Comparison of ENCODE assay signal across 10 mouse cellular contexts in the genomic region with DNA sequence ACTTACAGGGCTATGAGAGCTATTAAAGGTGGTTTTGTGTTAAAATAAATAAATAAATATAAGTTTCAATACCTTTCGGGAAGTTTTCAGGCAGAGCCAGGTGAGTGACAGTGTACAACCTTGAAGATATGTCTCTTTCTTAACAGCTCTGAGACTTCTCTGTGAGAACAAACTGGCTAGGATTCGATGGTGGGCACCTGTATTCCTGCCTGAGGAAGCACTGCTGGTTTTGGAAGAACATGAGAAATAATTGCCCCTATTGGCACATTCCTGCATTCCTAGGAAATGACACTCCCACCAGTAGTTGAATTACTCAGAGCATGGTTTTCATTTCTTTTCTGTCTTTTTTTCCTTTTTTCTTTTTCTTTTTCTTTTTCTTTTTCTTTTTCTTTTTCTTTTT.
DNase-seq lines count a peak whose midpoint lies in the region; ATAC-seq and TF ChIP-seq lines count a peak whose summit lies in the region.
"Had no signal": no experiment of that assay in that cellular context is flagged by ENCODE, and none has a peak within 500 bp of the region (broad histone marks: within the 10 kb centered on the region; RNA-seq: fewer than 3 reads in every experiment).

No protein-coding gene starts in this region.

- peak overlapping the region; percentile 36; the same call in 1 of the 2 replicates for H3K4me2 ChIP-seq in forebrain, embryonic 14.5 days (ENCODE audit: low read length)
- H3K4me2 ChIP-seq in forebrain, postnatal 0 days (ENCODE audit: low read depth): no peak overlapping the region
- peak overlapping the region; percentile 39; the same call in 1 of the 2 replicates for H3K4me2 ChIP-seq in embryonic facial prominence, embryonic 13.5 days
- peak overlapping the region; percentile 39 for H3K4me2 ChIP-seq in limb, embryonic 14.5 days (replicated peaks; ENCODE audit: low read depth, low read length, severe bottlenecking)

- no peak for TF ChIP-seq POLR2A in limb, embryonic 14.5 days (IDR thresholded peaks at IDR 0.05; ENCODE audit: borderline replicate concordance, extremely low read depth, insufficient read depth, insufficient read length)

- H3K27me3 ChIP-seq in forebrain, embryonic 14.5 days (replicated peaks; ENCODE audit: control insufficient read depth, insufficient read depth, low read length): no peaks in the 10 kb centered on the region
- no peaks in the 10 kb centered on the region for H3K27me3 ChIP-seq in forebrain, postnatal 0 days (ENCODE audit: insufficient read depth, low read length)
- H3K27me3 ChIP-seq in embryonic facial prominence, embryonic 13.5 days: no peaks in the 10 kb centered on the region
- H3K27me3 ChIP-seq in limb, embryonic 14.5 days (ENCODE audit: control insufficient read depth, insufficient read depth, low read length): no peaks in the 10 kb centered on the region
- H3K27me3 ChIP-seq: embryonic facial prominence, embryonic 15.5 days had no signal

- no peak overlapping the region for H3K4me3 ChIP-seq in forebrain, embryonic 14.5 days (ENCODE audit: low read depth, low read length)
- H3K4me3 ChIP-seq in forebrain, postnatal 0 days (ENCODE audit: low read depth, low read length): no peak overlapping the region
- no peak overlapping the region for H3K4me3 ChIP-seq in left cerebral cortex, adult 2 months
- no peak overlapping the region for H3K4me3 ChIP-seq in embryonic facial prominence, embryonic 13.5 days
- H3K4me3 ChIP-seq in limb, embryonic 14.5 days (replicated peaks; ENCODE audit: low read length): no peak overlapping the region
- H3K4me3 ChIP-seq: embryonic facial prominence, embryonic 15.5 days had no signal

- 81% methylated on average over 2 of the region's 2 CpGs for WGBS in forebrain, embryonic 14.5 days
- 73% methylated on average over 2 of the region's 2 CpGs for WGBS in forebrain, postnatal 0 days
- WGBS in embryonic facial prominence, embryonic 13.5 days: 67% methylated on average over 2 of the region's 2 CpGs
- 52% methylated on average over 2 of the region's 2 CpGs for WGBS in limb, embryonic 14.5 days

- H3K9ac ChIP-seq in forebrain, embryonic 14.5 days (ENCODE audit: low read length): no peak overlapping the region
- no peak overlapping the region for H3K9ac ChIP-seq in forebrain, postnatal 0 days
- no peak overlapping the region for H3K9ac ChIP-seq in embryonic facial prominence, embryonic 13.5 days
- H3K9ac ChIP-seq in limb, embryonic 14.5 days (ENCODE audit: low read depth, low read length, severe bottlenecking): no peak overlapping the region
- H3K9ac ChIP-seq: embryonic facial prominence, embryonic 15.5 days had no signal

- peaks cover 14% of the 10 kb centered on the region for H3K4me1 ChIP-seq in forebrain, embryonic 14.5 days (ENCODE audit: control insufficient read depth, insufficient read depth, low read length)
- peaks cover 6% of the 10 kb centered on the region; the same call in 1 of the 2 replicates for H3K4me1 ChIP-seq in forebrain, postnatal 0 days (ENCODE audit: insufficient read depth)
- H3K4me1 ChIP-seq in embryonic facial prominence, embryonic 13.5 days: peaks cover 17% of the 10 kb centered on the region
- peaks cover 14% of the 10 kb centered on the region; the same call in 1 of the 2 replicates for H3K4me1 ChIP-seq in limb, embryonic 14.5 days (ENCODE audit: control insufficient read depth, insufficient read depth, low read length)

- TF ChIP-seq CTCF in forebrain, postnatal 0 days (IDR thresholded peaks at IDR 0.05; ENCODE audit: low read depth): no peak
- peak; percentile 1; the same call in 1 of the 2 replicates for TF ChIP-seq CTCF in left cerebral cortex, adult 2 months (IDR thresholded peaks at IDR 0.05)

- DNase-seq in forebrain, embryonic 14.5 days (ENCODE audit: low spot score): no peak
- DNase-seq in forebrain, postnatal 0 days: no peak
- no peak for DNase-seq in left cerebral cortex, adult 2 months (ENCODE audit: extremely low spot score in 1 of 2, low spot score in 2 of 2)
- DNase-seq in left cerebral cortex, postnatal 36 days (ENCODE audit: low spot score in 2 of 2): no peak
- peak; percentile 29 for DNase-seq in limb, embryonic 14.5 days (ENCODE audit: low spot score)
- DNase-seq in spleen, postnatal 36 days (ENCODE audit: low spot score in 2 of 2): no peak
- no peak for DNase-seq in ovary, postnatal 36 days (ENCODE audit: low spot score)
- DNase-seq: thymus, adult 18-20 months had no signal

- no peak for ATAC-seq in forebrain, embryonic 14.5 days
- ATAC-seq in forebrain, postnatal 0 days: no peak
- no peak for ATAC-seq in embryonic facial prominence, embryonic 13.5 days (ENCODE audit: insufficient number of reproducible peaks, insufficient read depth, low FRiP score, low TSS enrichment, low read depth)
- no peak for ATAC-seq in limb, embryonic 14.5 days (ENCODE audit: low FRiP score, low read depth)

- no peak overlapping the region for H3K27ac ChIP-seq in forebrain, embryonic 14.5 days (ENCODE audit: low read depth, low read length)
- H3K27ac ChIP-seq in forebrain, postnatal 0 days (ENCODE audit: low read depth, low read length): no peak overlapping the region
- no peak overlapping the region; the same call in 1 of the 2 replicates for H3K27ac ChIP-seq in left cerebral cortex, adult 2 months
- no peak overlapping the region for H3K27ac ChIP-seq in embryonic facial prominence, embryonic 13.5 days
- no peak overlapping the region for H3K27ac ChIP-seq in limb, embryonic 14.5 days (replicated peaks; ENCODE audit: low read depth, low read length)
- H3K27ac ChIP-seq: embryonic facial prominence, embryonic 15.5 days had no signal

- intact Hi-C loops in left cerebral cortex, adult 2 months (cut with DNase I): no loop called here
- intact Hi-C loops in left cerebral cortex, postnatal 36 days (cut with DNase I): no loop called here

- H3K36me3 ChIP-seq in forebrain, embryonic 14.5 days (ENCODE audit: control insufficient read depth, insufficient read depth, low read length): no peaks in the 10 kb centered on the region
- no peaks in the 10 kb centered on the region for H3K36me3 ChIP-seq in forebrain, postnatal 0 days (ENCODE audit: insufficient read depth)
- no peaks in the 10 kb centered on the region for H3K36me3 ChIP-seq in embryonic facial prominence, embryonic 13.5 days
- no peaks in the 10 kb centered on the region for H3K36me3 ChIP-seq in limb, embryonic 14.5 days (ENCODE audit: control insufficient read depth, insufficient read depth, low read length)
- H3K36me3 ChIP-seq: embryonic facial prominence, embryonic 15.5 days had no signal

- no peaks in the 10 kb centered on the region for H3K9me3 ChIP-seq in forebrain, embryonic 14.5 days (replicated peaks; ENCODE audit: control insufficient read depth, low read length)
- no peaks in the 10 kb centered on the region for H3K9me3 ChIP-seq in forebrain, postnatal 0 days (ENCODE audit: low read length)
- H3K9me3 ChIP-seq in embryonic facial prominence, embryonic 13.5 days: no peaks in the 10 kb centered on the region
- H3K9me3 ChIP-seq in limb, embryonic 14.5 days (ENCODE audit: control insufficient read depth, low read length): no peaks in the 10 kb centered on the region
- H3K9me3 ChIP-seq: embryonic facial prominence, embryonic 15.5 days had no signal
